Mouse (Mus musculus) limb, embryonic 11.5 days (tissue): Measurements from ENCODE around the gene Mtmr6. TPM values are rescaled to one million over a fixed set of nuclear protein-coding genes. Genes with fewer than 3 reads are reported as not detected.

Experiments used
- microRNA counts: library from miRNA; unstranded; fragments of <30 nt; microRNA quantifications from one replicate; lab custom pipeline; 2016
- microRNA-seq: library from miRNA; unstranded; fragments of <30 nt; microRNA quantifications from one replicate; pipeline ENCODE4, GENCODE M21; 2016
- polyA plus RNA-seq: library from polyadenylated mRNA; unstranded; fragments of >200 nt; fragmentation: Nextera tagmentation; extraction: Ambion mirVana; gene quantifications from 2 replicates; pipeline ENCODE4 v1.2.1, GENCODE M21; 2014

Gene Mtmr6
- polyA plus RNA-seq, 1 experiment from 2014 or later, result 25.9 TPM

MicroRNA genes within 50 kb of the gene (microRNA counts, 519-probe panel; counts per million panel counts)
- microRNA mmu-miR-719 (lab: Ali Mortazavi, UCI), result not detected

Small RNAs within 50 kb of the gene (microRNA-seq; reads per million reads assigned to microRNA genes)
- gene Mir719, result not detected

Other genes with a start within 250 kb of the Mtmr6 start
- gene Atp8a2, start 68.0 kb upstream of the Mtmr6 start, polyA plus RNA-seq, result 2.7 and 3.5 TPM in 2 replicates
- gene Nupl1, start 13.8 kb upstream of the Mtmr6 start, polyA plus RNA-seq, result not detected in 2 replicates
- gene Gm49336, start 13.7 kb upstream of the Mtmr6 start, polyA plus RNA-seq, result 67.0 and 69.9 TPM in 2 replicates
- 3.3 and 3.7 TPM in 2 replicates for gene Amer2, start 108.0 kb downstream of the Mtmr6 start, polyA plus RNA-seq